Mouse (Mus musculus) lung, embryonic 14.5 days (tissue): ENCODE data around the gene Mvb12b. TPM values are rescaled to one million over a fixed set of nuclear protein-coding genes. Genes with fewer than 3 reads are reported as not detected.

ENCODE experiments used
- ATAC-seq: fragments of 200-750 bp; cut with Nextera tagmentation; 2 replicates; pipeline ENCODE4 v1.8.0; 2017; ENCODE audit warnings: mild to moderate bottlenecking, moderate TSS enrichment, moderate library complexity; ENCODE audit not compliant: insufficient read depth
- DNase-seq: peaks from one replicate; pipeline ENCODE4 v3.0.0-alpha.2; 2015
- H3K27ac ChIP-seq: fragments of 300-500 bp; sonication (generic); 2 replicates; pipeline ENCODE4 v1.5.1; 2014; ENCODE audit warnings: low read depth, mild to moderate bottlenecking, moderate library complexity
- H3K27me3 ChIP-seq: fragments of 300-500 bp; sonication (generic); 2 replicates; pipeline ENCODE4 v1.6.1; 2014; ENCODE audit warnings: low read length, control low read depth; ENCODE audit not compliant: insufficient read depth
- H3K36me3 ChIP-seq: fragments of 300-500 bp; sonication (generic); 2 replicates; pipeline ENCODE4 v1.6.1; 2014; ENCODE audit warnings: control low read depth; ENCODE audit not compliant: insufficient read depth
- H3K4me1 ChIP-seq: fragments of 300-500 bp; sonication (generic); 2 replicates; pipeline ENCODE4 v1.6.1; 2014; ENCODE audit warnings: antibody characterized with exemption, control low read depth; ENCODE audit not compliant: insufficient read depth
- H3K4me2 ChIP-seq: fragments of 300-500 bp; sonication (generic); 2 replicates; pipeline ENCODE4 v1.6.1; 2014; ENCODE audit warnings: mild to moderate bottlenecking
- H3K4me3 ChIP-seq: fragments of 300-500 bp; sonication (generic); 2 replicates; pipeline ENCODE4 v1.5.1; 2014; ENCODE audit warnings: low read depth, low read length
- H3K9ac ChIP-seq: fragments of 300-500 bp; sonication (generic); 2 replicates; pipeline ENCODE4 v1.6.1; 2014
- H3K9me3 ChIP-seq: fragments of 300-500 bp; sonication (generic); 2 replicates; pipeline ENCODE4 v1.6.1; 2016; ENCODE audit warnings: low read depth, low read length, control low read depth
- CTCF ChIP-seq: IDR thresholded peaks from 2 replicates; pipeline ENCODE4 v1.5.1; 2016; ENCODE audit warnings: antibody characterized with exemption, low read depth
- WGBS: fragments of 180-500 bp; shearing (Covaris S2); extraction: QIAGEN DNeasy Blood & Tissue Kit; methylation state at CpG from one replicate; pipeline ENCODE4 v1.1.7; 2014; 5-methylcytosine and 5-hydroxymethylcytosine counted together
- polyA plus RNA-seq: library from polyadenylated mRNA; unstranded; fragments of >200 nt; fragmentation: Nextera tagmentation; extraction: Ambion mirVana; gene quantifications from 2 replicates; pipeline ENCODE4 v1.2.1, GENCODE M21; 2014

The Mvb12b gene
- polyA plus RNA-seq, 1 experiment from 2014 or later, result 20.7 TPM

DNA sequence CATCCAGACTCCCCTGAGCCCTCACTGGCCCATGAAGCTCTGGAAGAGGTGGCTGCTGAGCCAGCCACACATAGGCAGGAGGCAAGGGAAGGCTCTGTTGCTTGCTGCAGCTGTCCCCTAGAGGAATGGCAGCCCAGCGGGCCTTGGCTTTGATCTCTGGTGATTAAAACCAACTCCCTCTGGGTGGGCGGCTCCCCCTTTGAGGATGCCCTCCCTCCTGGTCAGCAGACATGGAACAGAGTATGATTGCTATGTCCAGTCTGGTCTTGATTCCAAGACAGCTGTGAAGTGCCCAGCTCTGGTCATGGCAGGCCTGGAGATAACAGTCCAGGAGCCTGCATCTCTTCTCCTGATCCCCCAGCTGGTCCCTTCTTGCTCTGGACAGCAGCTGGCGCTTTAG is 179.7 kb downstream of the Mvb12b start:
- Histone ChIP-seq H3K27me3 (0 out of 2 replicates have a peak, but pooled peaks cover 8% of the 10 kb centered on the region), H3K4me1 (no peaks in the 10 kb centered on the region), H3K4me3 (no peak overlapping the region), H3K4me2 (no peak overlapping the region), H3K27ac (no peak overlapping the region), H3K36me3 (no peaks in the 10 kb centered on the region), H3K9ac (no peak overlapping the region), H3K9me3 (no peaks in the 10 kb centered on the region)
- 37% methylated on average over 3 of the region's 3 CpGs for WGBS
- no peak for TF ChIP-seq CTCF
- DNase-seq (no peak), ATAC-seq (no peak)

DNA sequence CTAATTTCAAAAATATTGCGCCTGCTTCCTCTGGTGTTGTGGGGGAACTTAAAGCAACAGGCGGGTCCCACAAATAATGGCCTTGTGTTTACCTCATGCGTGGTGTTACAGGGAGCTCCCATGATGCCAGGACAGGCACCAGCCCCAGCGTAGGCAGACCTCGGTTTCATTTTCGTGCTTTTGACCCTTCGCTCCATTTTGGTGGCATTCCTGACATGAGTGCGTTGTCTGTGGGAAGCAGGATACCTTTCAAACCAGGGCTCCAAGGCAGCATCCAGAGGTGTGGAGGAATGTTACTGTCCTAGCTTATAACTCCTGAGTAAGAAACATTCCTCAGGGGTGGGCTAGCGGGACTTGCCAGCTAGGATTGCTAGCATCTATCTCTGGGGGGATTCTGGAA is 181.3 kb downstream of the Mvb12b start:
- no peaks in the 10 kb centered on the region for H3K36me3 ChIP-seq
- 0 out of 2 replicates have a peak, but pooled peaks cover 4% of the 10 kb centered on the region for H3K4me1 ChIP-seq
- H3K9me3 ChIP-seq, result no peaks in the 10 kb centered on the region
- no peak overlapping the region for H3K4me3 ChIP-seq
- 0 out of 2 replicates have a peak, but pooled peaks cover 5% of the 10 kb centered on the region for H3K27me3 ChIP-seq
- no peak for ATAC-seq
- H3K9ac ChIP-seq, result no peak overlapping the region
- no peak overlapping the region for H3K4me2 ChIP-seq
- TF ChIP-seq CTCF, result no peak
- H3K27ac ChIP-seq, result no peak overlapping the region
- DNase-seq, result no peak
- WGBS, result 83% methylated on average over 9 of the region's 9 CpGs

DNA sequence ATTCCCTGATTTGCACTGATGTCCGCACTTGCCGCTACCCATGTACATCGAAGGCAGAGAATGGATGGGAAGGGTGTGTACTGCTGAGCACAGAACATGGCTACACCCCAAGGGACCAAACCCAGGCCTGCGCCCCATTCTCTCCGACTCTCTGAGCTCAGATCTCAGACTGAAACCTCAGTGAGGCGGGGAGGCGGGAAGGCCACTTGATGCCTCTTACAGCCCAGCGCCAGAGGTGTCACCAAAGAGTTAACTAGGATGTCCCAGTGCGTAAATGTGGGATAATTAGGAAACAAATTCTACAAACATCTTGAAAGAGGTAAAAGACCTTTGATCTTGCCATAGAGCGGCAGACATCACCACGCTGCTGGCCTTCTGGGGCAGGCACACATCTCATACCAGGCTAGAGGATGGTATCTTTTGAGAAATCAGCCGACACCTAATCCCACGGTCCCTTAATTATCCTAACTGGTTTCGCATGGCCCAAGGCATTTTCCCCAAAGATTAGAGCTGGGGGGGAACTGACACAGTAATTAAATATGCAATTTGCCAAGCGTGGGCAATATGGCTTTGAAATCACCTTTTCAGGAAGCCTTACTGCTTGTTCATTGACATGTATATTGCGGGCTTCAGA is 181.9 kb downstream of the Mvb12b start:
- H3K27me3 ChIP-seq, result 0 out of 2 replicates have a peak, but pooled peaks cover 5% of the 10 kb centered on the region
- WGBS, result 47% methylated on average over 16 of the region's 16 CpGs
- H3K9ac ChIP-seq, result no peak overlapping the region
- H3K4me2 ChIP-seq, result no peak overlapping the region
- no peaks in the 10 kb centered on the region for H3K9me3 ChIP-seq
- no peaks in the 10 kb centered on the region for H3K36me3 ChIP-seq
- 0 out of 2 replicates have a peak, but pooled peaks cover 4% of the 10 kb centered on the region for H3K4me1 ChIP-seq
- DNase-seq (no peak), ATAC-seq (no peak)
- H3K4me3 ChIP-seq, result no peak overlapping the region
- H3K27ac ChIP-seq, result no peak overlapping the region
- TF ChIP-seq CTCF, result no peak

DNA sequence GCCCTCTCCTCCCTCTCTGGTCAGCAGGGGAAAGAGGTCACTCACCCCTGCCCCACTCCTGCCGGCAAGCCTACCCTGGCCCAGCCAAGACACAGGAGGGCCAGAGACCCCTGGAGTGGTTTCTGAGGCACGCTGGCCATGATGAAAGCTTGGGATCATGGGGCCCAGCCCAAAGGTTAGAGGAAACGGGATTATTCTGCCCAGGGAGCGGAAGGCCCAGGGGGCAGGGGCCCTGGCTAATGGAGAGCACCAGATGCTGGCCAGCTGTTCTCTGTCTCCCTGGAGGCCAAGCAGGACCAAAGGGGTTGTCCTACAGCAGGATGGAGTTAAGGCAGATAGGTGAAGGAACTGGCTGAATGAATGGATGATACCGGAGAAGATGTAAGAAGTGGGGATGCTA is 184.5 kb downstream of the Mvb12b start:
- no peak for DNase-seq
- Histone ChIP-seq H3K27me3 (0 out of 2 replicates have a peak, but pooled peaks cover 8% of the 10 kb centered on the region), H3K4me2 (no peak overlapping the region), H3K36me3 (no peaks in the 10 kb centered on the region), H3K9me3 (no peaks in the 10 kb centered on the region), H3K27ac (no peak overlapping the region), H3K4me1 (0 out of 2 replicates have a peak, but pooled peaks cover 4% of the 10 kb centered on the region), H3K9ac (no peak overlapping the region), H3K4me3 (no peak overlapping the region)
- WGBS, result 56% methylated on average over 5 of the region's 5 CpGs
- no peak for ATAC-seq
- no peak for TF ChIP-seq CTCF

DNA sequence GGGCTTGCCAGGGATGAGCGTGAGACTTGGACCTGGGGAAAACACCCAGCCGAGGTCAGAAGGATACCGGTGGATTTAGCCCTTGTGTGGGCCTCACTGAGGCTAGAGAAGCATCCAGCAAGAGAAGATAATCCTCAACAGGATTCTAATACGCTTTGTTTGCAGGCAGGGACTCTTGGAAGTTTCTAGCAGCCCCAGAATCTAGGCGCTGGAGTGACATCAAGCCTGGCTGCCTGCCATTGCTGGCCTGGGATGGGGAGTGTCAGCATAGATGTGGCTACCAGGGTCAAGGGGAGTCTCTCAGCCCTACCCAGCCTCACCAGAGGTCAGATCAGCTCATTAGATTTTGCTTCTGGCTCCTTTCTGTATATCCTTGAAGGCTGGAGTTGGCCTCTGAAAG is 185.0 kb downstream of the Mvb12b start:
- Histone ChIP-seq H3K4me1 (0 out of 2 replicates have a peak, but pooled peaks cover 4% of the 10 kb centered on the region), H3K9me3 (no peaks in the 10 kb centered on the region), H3K9ac (no peak overlapping the region), H3K4me3 (no peak overlapping the region), H3K4me2 (no peak overlapping the region), H3K27ac (no peak overlapping the region), H3K36me3 (no peaks in the 10 kb centered on the region), H3K27me3 (0 out of 2 replicates have a peak, but pooled peaks cover 8% of the 10 kb centered on the region)
- ATAC-seq (no peak), DNase-seq (peak; percentile 61)
- TF ChIP-seq CTCF, result no peak
- 58% methylated on average over 5 of the region's 5 CpGs for WGBS

DNA sequence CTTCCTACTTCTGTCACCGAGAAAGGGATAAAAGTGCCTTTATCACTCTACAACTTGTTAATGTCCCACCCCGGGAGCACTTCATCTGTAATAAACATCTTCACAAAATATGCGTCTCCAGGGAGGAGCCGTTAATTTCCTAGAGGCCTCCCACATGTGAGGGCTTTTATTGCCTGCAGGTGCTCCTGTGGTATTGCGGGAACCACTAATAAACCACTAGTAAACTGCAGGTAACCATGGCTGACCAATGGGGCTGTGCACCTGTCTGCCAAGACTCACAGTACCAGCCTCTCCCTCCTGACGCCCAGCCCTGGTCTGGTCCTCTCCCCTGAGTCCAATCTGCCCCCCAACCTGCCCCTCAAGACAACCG is 186.3 kb downstream of the Mvb12b start:
- Histone ChIP-seq H3K27me3 (0 out of 2 replicates have a peak, but pooled peaks cover 8% of the 10 kb centered on the region), H3K4me1 (0 out of 2 replicates have a peak, but pooled peaks cover 4% of the 10 kb centered on the region), H3K4me2 (no peak overlapping the region), H3K9ac (no peak overlapping the region), H3K27ac (no peak overlapping the region), H3K9me3 (no peaks in the 10 kb centered on the region), H3K36me3 (no peaks in the 10 kb centered on the region), H3K4me3 (no peak overlapping the region)
- DNase-seq (no peak), ATAC-seq (no peak)
- TF ChIP-seq CTCF, result no peak
- WGBS, result 55% methylated on average over 7 of the region's 7 CpGs

DNA sequence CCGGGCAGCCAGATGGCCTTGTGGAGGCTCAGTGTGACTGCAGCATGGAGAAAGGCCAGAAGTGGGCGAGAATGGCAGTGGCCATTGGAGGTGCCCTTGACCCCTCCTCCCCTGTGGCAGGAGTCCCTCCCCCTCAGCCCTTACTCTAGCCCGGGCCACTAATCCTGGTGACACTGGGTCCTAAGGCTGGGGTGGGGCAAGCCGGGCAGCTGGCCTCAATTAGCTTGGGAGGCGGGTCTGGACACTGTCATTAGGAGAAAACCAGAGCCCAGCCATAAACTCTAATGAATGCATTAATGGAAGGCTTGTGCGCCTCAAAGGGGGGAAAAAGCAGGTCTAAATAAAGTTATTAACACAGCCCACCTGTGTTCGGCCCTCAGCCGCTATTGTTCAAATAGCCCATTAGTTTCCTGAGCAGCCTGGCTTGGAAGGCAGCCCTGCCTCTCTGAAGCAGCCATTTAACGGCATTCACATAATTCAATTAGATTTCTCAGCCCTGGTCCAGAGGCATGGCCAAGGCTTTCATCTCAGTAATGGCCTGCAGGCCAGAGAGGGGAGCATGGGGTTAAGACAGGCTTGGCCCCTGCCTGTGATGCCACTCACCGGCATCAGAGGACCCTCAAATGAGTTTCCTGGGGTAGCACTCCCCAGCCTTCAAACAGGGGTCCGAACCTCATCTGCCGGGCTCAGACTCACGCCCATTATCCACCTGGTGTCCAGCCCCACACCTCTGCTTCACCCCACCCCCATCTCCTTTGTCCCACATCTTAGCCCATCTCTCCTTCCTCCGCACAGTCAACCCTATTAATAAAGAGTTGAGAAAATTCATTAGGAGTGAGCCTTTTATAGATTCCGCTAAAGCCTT is 186.9 kb downstream of the Mvb12b start:
- Histone ChIP-seq H3K36me3 (no peaks in the 10 kb centered on the region), H3K27me3 (0 out of 2 replicates have a peak, but pooled peaks cover 8% of the 10 kb centered on the region), H3K4me3 (no peak overlapping the region), H3K9me3 (no peaks in the 10 kb centered on the region), H3K4me2 (no peak overlapping the region), H3K4me1 (0 out of 2 replicates have a peak, but pooled peaks cover 4% of the 10 kb centered on the region), H3K9ac (no peak overlapping the region), H3K27ac (no peak overlapping the region)
- ATAC-seq (no peak), DNase-seq (no peak)
- 50% methylated on average over 15 of the region's 15 CpGs for WGBS
- no peak for TF ChIP-seq CTCF
